Mouse (Mus musculus): ENCODE results near the gene Glp1r. TPM values are rescaled to one million over a fixed set of nuclear protein-coding genes. Genes with fewer than 3 reads are reported as not detected.

Glp1r gene
- polyA plus RNA-seq, 1 experiment from 2014 or later = 0.07 TPM

DNA sequence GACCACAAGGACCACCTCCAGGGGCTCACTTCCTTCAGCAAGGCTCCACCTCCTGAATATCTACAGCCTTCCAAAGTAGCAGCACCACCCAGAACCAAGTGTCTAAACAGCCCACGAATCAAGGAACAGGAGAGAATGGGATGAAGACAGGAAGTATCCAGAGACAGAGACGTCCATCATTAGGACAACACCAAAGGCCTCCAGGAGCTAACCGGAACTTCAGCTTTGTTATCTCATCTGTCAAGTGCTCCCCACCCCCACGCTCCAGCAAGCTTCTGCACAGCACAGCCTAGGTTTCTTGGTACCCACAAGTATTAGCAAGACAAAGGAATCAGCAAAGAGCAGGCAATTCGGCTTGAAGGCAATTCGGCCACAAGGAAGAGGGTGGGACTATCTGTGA is 23.0 kb upstream of the Glp1r start:
- Histone ChIP-seq H3K9me3 (replicated peaks) (no peaks in the 10 kb centered on the region), H3K4me3 (replicated peaks) (no peak overlapping the region), H3K4me1 (no peaks in the 10 kb centered on the region), H3K9ac (no peak overlapping the region), H3K27me3 (0 out of 2 replicates have a peak, but pooled peaks cover 4% of the 10 kb centered on the region), H3K4me2 (replicated peaks) (no peak overlapping the region), H3K36me3 (no peaks in the 10 kb centered on the region), H3K27ac (replicated peaks) (no peak overlapping the region)
- WGBS = 50% methylated on average over 6 of the region's 6 CpGs
- no peak for ATAC-seq (ENCODE audit: insufficient number of reproducible peaks, low FRiP score, low TSS enrichment, low read depth)

DNA sequence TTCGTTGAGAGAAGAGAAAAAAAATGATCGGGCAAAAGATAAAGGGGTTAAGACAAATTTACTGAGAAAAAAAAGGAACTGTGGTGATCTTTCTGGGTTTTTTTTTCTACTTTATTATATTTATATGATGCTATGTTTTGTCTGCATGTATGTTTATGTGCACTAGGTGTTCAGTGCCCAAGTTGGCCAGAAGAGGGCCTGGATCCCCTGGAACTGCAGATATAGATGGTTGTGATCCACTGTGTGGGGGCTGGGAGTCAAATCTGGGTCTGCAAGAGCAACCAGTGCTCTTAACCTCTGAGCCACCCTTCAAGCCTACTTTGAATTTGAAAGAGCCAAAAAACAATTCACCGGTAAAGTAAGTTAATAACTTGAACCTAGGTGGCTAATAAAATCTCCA is 21.2 kb upstream of the Glp1r start:
- WGBS = 83% methylated on average over 3 of the region's 3 CpGs
- ATAC-seq (ENCODE audit: insufficient number of reproducible peaks, low FRiP score, low TSS enrichment, low read depth) = no peak

DNA sequence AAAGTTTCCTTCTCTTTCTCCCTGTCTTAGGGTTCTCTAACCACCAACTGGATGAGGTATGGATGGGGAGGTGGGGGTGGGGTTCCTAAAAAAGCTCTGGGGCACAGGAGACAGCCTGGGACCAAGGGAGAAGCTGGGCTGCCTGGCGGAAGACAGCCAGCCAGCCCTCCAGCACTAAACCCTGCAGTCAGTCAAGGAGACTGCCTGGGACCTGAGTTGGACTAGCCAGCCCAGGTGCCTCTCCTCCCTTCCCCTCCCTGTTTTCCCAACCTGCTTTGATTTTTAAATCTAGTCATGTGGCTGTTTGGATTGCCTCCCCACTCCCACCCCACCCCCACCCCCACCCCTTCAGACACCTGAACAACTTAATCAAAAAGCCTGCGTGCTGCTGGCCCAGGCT is 20.6 kb upstream of the Glp1r start:
- 45% methylated on average over 2 of the region's 2 CpGs for WGBS
- Histone ChIP-seq H3K9me3 (replicated peaks) (no peaks in the 10 kb centered on the region), H3K27ac (replicated peaks) (no peak overlapping the region), H3K9ac (no peak overlapping the region), H3K36me3 (no peaks in the 10 kb centered on the region), H3K4me2 (replicated peaks) (no peak overlapping the region), H3K27me3 (0 out of 2 replicates have a peak, but pooled peaks cover 4% of the 10 kb centered on the region), H3K4me3 (replicated peaks) (no peak overlapping the region), H3K4me1 (no peaks in the 10 kb centered on the region)
- no peak for ATAC-seq (ENCODE audit: insufficient number of reproducible peaks, low FRiP score, low TSS enrichment, low read depth)

More for the DNA sequence above, 21.2 kb upstream of the Glp1r start:
- H3K27ac ChIP-seq (replicated peaks) = no peak overlapping the region
- H3K4me2 ChIP-seq (replicated peaks) = no peak overlapping the region
- H3K27me3 ChIP-seq = 0 out of 2 replicates have a peak, but pooled peaks cover 4% of the 10 kb centered on the region
- H3K36me3 ChIP-seq = no peaks in the 10 kb centered on the region
- H3K9ac ChIP-seq = no peak overlapping the region
- H3K9me3 ChIP-seq (replicated peaks) = no peaks in the 10 kb centered on the region
- H3K4me3 ChIP-seq (replicated peaks) = no peak overlapping the region
- H3K4me1 ChIP-seq = no peaks in the 10 kb centered on the region

DNA sequence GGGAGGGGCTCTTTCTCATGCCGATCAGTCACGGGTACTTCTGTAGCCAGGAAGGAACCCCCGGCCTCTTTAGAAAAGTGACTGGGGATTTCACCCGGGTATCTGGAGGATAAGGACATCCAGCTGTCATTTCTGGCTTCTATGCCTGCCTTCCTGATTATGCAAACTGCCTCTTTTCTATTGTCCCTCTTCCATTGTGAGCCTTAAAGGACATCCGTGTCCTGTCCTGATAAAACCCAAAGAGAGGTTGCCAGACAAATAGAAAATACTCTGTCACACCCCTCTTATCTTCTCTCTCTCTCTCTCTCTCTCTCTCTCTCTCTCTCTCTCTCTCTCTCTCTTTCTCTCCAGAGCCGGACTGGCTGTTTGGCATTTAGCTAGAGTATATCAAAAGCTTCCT is 19.4 kb upstream of the Glp1r start:
- ATAC-seq (ENCODE audit: insufficient number of reproducible peaks, low FRiP score, low TSS enrichment, low read depth) = no peak
- Histone ChIP-seq H3K36me3 (no peaks in the 10 kb centered on the region), H3K27ac (replicated peaks) (no peak overlapping the region), H3K4me2 (replicated peaks) (no peak overlapping the region), H3K9me3 (replicated peaks) (no peaks in the 10 kb centered on the region), H3K4me3 (replicated peaks) (no peak overlapping the region), H3K4me1 (no peaks in the 10 kb centered on the region), H3K9ac (no peak overlapping the region), H3K27me3 (0 out of 2 replicates have a peak, but pooled peaks cover 4% of the 10 kb centered on the region)
- 5% methylated on average over 6 of the region's 6 CpGs for WGBS

DNA sequence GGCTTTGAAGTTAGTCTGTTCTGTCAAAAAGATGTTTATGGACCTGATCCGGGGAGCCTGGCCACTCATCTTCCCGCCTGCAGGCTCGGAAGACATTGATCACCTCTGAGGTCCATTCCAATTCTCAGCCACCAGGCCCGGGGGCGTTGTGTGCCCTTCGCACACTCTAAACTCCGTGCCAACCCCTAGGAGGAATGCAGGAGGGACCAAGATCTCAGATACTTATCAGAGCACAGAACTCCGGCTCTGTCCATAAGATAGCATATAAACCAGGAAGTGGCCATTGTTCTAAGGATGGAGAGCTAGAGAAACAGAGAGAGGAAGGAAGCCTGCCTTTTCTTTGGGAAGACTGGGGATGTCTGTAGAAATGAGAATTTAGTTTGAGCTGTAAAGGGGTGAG is 18.1 kb upstream of the Glp1r start:
- no peak overlapping the region for H3K4me3 ChIP-seq (replicated peaks)
- no peak overlapping the region for H3K27ac ChIP-seq (replicated peaks)
- no peak overlapping the region for H3K9ac ChIP-seq
- no peak overlapping the region for H3K4me2 ChIP-seq (replicated peaks)
- no peaks in the 10 kb centered on the region for H3K4me1 ChIP-seq
- no peak for ATAC-seq (ENCODE audit: insufficient number of reproducible peaks, low FRiP score, low TSS enrichment, low read depth)
- no peaks in the 10 kb centered on the region for H3K36me3 ChIP-seq
- 0 out of 2 replicates have a peak, but pooled peaks cover 4% of the 10 kb centered on the region for H3K27me3 ChIP-seq
- 75% methylated on average over 8 of the region's 8 CpGs for WGBS
- H3K9me3 ChIP-seq (replicated peaks) = no peaks in the 10 kb centered on the region

DNA sequence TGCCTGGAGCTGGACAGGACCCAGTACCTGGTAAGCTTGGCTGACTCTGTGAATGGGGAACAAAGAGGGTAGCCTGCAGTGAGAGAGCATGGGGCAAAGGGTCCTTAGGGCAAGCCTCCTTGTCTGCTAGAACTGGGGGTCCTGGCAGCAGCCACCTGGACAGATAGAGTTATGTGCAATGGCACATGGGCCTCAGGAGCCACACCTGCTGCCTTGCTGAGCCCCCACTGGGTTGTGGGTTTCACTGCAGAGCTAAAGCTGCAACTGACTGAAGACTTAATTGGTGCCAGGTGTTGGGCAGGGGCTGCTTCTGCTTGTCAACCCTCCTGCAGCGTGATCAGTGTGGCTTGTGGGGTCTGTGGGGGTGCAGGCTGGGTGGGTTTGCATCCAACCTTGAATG is 9.5 kb upstream of the Glp1r start:
- no peaks in the 10 kb centered on the region for H3K27me3 ChIP-seq
- no peak for ATAC-seq (ENCODE audit: insufficient number of reproducible peaks, low FRiP score, low TSS enrichment, low read depth)
- WGBS = 0% methylated on average over 1 of the region's 1 CpGs
- H3K9me3 ChIP-seq (replicated peaks) = no peaks in the 10 kb centered on the region
- no peak overlapping the region for H3K27ac ChIP-seq (replicated peaks)
- no peaks in the 10 kb centered on the region for H3K4me1 ChIP-seq
- H3K9ac ChIP-seq = no peak overlapping the region
- H3K4me3 ChIP-seq (replicated peaks) = no peak overlapping the region
- H3K36me3 ChIP-seq = no peaks in the 10 kb centered on the region
- H3K4me2 ChIP-seq (replicated peaks) = no peak overlapping the region

DNA sequence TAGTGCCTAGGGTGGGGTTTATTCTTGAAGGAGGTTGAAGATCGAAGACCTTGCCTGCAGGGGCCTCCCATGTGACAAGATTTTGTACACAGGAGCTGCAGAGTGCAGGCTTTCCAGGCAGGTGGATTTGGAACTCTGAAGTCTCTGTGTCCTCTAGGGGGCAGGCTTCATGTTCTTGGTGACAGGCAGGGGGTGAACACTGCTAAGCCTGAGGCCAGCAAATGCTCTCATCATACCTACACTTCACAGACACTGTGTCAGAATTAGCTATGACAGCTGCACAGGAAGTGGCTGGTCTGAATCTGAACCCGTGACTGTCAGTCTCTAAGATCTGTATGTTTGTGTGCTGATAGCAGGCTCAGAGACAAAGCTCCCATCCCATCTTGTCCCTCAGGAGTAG is 8.9 kb upstream of the Glp1r start:
- 20% methylated on average over 2 of the region's 2 CpGs for WGBS
- Histone ChIP-seq H3K27me3 (no peaks in the 10 kb centered on the region), H3K9me3 (replicated peaks) (no peaks in the 10 kb centered on the region), H3K9ac (no peak overlapping the region), H3K4me3 (replicated peaks) (no peak overlapping the region), H3K4me2 (replicated peaks) (no peak overlapping the region), H3K36me3 (no peaks in the 10 kb centered on the region), H3K4me1 (no peaks in the 10 kb centered on the region), H3K27ac (replicated peaks) (no peak overlapping the region)
- no peak for ATAC-seq (ENCODE audit: insufficient number of reproducible peaks, low FRiP score, low TSS enrichment, low read depth)

DNA sequence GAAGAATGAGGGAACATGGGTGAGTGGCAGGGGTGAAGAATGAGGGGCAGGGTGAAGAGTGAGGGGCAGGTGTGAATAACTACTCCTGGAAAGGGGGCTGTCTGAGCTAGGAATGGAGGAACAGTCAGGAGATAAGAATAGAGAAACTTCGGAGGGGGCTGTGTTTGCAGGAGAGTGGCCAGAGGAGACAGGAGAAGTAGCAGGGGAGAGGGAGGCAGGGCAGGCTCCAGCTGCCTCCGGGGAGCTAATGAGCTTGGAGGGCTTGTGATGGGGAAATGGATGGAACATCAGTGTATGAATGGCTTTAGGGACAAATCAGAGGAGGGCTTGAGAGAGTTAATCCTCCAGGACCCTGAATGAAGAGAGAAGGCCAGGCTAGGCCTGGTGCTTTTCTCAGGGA is 4.5 kb upstream of the Glp1r start:
- H3K9ac ChIP-seq = no peak overlapping the region
- H3K4me1 ChIP-seq = peaks cover 6% of the 10 kb centered on the region
- H3K27ac ChIP-seq (replicated peaks) = no peak overlapping the region
- no peak for ATAC-seq (ENCODE audit: insufficient number of reproducible peaks, low FRiP score, low TSS enrichment, low read depth)
- H3K27me3 ChIP-seq = peaks cover 27% of the 10 kb centered on the region
- H3K4me2 ChIP-seq (replicated peaks) = no peak overlapping the region
- WGBS = 32% methylated on average over 2 of the region's 2 CpGs
- no peaks in the 10 kb centered on the region for H3K9me3 ChIP-seq (replicated peaks)
- H3K4me3 ChIP-seq (replicated peaks) = no peak overlapping the region
- no peaks in the 10 kb centered on the region for H3K36me3 ChIP-seq

DNA sequence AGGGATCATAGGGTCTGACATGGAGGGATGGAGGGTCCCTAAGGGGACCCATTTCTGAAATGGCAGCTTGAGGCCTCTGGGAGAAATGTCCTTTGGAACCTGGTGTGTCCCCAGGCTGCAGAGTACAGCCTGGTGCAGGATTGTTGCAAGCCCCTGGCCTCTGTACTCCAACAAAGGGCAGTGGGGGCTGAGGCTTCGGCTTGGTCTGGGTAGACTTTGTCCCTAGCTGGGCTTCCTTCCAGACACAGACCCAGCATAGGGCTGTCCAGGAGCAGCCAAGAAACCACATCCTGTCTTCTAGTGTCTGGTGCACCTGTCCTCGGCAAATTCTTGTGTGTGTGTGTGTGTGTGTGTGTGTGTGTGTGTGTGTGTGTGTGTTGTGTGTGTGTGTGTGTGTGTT is 2.5 kb downstream of the Glp1r start:
- Histone ChIP-seq H3K4me2 (replicated peaks) (no peak overlapping the region), H3K4me3 (replicated peaks) (no peak overlapping the region), H3K36me3 (no peaks in the 10 kb centered on the region), H3K9ac (no peak overlapping the region), H3K9me3 (replicated peaks) (no peaks in the 10 kb centered on the region), H3K27me3 (peaks cover 43% of the 10 kb centered on the region), H3K27ac (replicated peaks) (no peak overlapping the region), H3K4me1 (peaks cover 6% of the 10 kb centered on the region)
- 66% methylated on average over 2 of the region's 2 CpGs for WGBS
- no peak for ATAC-seq (ENCODE audit: insufficient number of reproducible peaks, low FRiP score, low TSS enrichment, low read depth)

DNA sequence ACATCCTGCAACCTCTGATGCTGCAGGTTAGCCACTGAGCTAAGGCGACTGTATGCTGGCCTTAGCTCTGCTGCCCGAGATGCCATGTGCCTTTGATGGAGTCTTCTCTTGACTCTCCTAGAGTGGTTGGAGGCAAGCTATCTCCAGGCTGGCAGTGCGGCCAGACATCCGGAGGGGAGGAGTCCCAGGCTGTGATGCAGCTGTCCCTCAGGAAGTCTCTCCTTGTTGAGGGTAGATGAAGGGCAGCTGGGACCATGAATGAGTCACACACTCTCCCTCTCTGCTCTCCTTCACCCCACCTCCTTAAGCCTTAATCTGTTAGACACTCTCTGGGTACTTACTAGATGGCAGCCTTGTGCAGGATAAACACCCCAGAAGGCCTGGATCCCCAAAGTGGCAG is 6.0 kb downstream of the Glp1r start:
- H3K4me3 ChIP-seq (replicated peaks) = no peak overlapping the region
- no peak overlapping the region for H3K27ac ChIP-seq (replicated peaks)
- no peak overlapping the region for H3K9ac ChIP-seq
- H3K9me3 ChIP-seq (replicated peaks) = no peaks in the 10 kb centered on the region
- no peak overlapping the region for H3K4me2 ChIP-seq (replicated peaks)
- 70% methylated on average over 4 of the region's 4 CpGs for WGBS
- no peaks in the 10 kb centered on the region for H3K36me3 ChIP-seq
- no peak for ATAC-seq (ENCODE audit: insufficient number of reproducible peaks, low FRiP score, low TSS enrichment, low read depth)
- peaks cover 11% of the 10 kb centered on the region for H3K27me3 ChIP-seq
- no peaks in the 10 kb centered on the region for H3K4me1 ChIP-seq

DNA sequence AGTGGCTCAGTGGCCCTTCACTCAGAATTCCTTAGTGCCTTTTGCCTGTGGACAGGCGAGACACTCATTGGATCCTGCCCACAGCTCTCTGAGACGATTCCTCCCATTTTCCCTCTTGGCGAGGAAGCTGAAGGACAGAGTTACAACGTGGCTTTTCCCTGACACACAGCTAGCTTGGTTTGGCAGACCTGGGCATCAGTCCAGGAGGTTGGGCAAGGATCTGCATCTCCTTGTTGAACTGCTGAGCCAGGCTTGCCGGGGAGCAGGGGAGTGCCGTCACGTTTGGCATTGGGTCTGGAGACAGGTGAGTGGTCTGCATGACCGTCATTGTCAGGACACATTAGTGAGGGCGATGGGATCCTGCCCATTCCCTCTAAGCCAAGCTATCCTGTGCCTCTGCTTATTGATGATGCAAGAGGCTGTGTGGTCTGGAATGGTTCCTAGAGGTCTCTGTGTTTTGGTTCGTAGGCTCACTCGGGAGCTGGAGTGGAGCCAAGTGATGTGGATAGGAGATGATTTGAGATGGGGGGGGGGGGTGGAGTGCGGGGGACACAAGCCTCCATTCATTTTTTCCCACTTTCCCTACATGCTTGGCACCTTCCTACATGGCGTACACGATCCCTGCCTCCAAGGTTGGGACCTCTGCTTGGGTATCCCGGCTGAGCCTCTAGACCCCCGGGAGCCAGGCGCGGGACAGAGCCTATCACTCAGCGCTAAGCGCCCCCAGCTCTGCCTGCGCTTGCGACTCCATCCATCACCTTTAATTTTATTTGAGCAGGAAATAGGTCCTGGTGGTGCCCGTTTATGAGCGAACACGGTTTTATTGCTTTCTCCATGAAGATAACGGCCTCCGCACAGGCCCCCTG is 9.5 kb downstream of the Glp1r start:
- no peak overlapping the region for H3K9ac ChIP-seq
- H3K27ac ChIP-seq (replicated peaks) = no peak overlapping the region
- H3K36me3 ChIP-seq = no peaks in the 10 kb centered on the region
- H3K4me1 ChIP-seq = no peaks in the 10 kb centered on the region
- no peak overlapping the region for H3K4me3 ChIP-seq (replicated peaks)
- H3K9me3 ChIP-seq (replicated peaks) = no peaks in the 10 kb centered on the region
- no peak overlapping the region for H3K4me2 ChIP-seq (replicated peaks)
- no peak for ATAC-seq (ENCODE audit: insufficient number of reproducible peaks, low FRiP score, low TSS enrichment, low read depth)
- H3K27me3 ChIP-seq = no peaks in the 10 kb centered on the region
- WGBS = 79% methylated on average over 26 of the region's 27 CpGs

DNA sequence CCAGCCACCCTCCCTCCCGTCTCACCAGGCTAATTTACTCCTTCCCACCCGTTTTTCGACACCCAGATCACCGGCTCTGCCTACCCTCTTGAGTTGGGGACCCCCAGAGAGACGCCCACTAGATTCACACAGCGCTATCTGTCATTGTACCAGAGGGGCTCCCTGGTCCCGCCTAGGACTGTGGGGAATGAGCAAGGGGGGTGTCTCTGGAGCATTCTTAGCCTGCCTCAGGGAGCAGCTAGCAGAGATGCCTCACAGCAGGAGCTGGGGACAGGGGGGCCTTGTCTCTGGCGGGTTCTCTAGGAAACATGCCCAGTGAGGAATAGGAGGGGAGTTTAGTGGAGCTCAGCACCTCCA is 10.1 kb downstream of the Glp1r start:
- Histone ChIP-seq H3K4me2 (replicated peaks) (no peak overlapping the region), H3K36me3 (no peaks in the 10 kb centered on the region), H3K9me3 (replicated peaks) (no peaks in the 10 kb centered on the region), H3K9ac (no peak overlapping the region), H3K4me3 (replicated peaks) (no peak overlapping the region), H3K27ac (replicated peaks) (no peak overlapping the region), H3K27me3 (no peaks in the 10 kb centered on the region), H3K4me1 (no peaks in the 10 kb centered on the region)
- ATAC-seq (ENCODE audit: insufficient number of reproducible peaks, low FRiP score, low TSS enrichment, low read depth) = no peak
- WGBS = 55% methylated on average over 8 of the region's 8 CpGs

Measured in embryonic facial prominence, embryonic 15.5 days (tissue).